Mouse (Mus musculus) CH12.LX (cell line): ENCODE measurements at regions not wholly inside any gene's neighbourhood (a gene's known extent, or its start where the extent isn't known, plus 50 kb on each side); places are given as distances from the start of the nearest gene placed in this dataset.

Experiments used
- DNase-seq: peaks from one replicate; pipeline ENCODE4 v3.0.0-alpha.2; 2013; ENCODE audit errors: extremely low read depth
- H3K27ac ChIP-seq: 2 replicates; pipeline ENCODE4 v1.5.1; 2012; ENCODE audit warnings: low read depth, mild to moderate bottlenecking, control low read depth, moderate library complexity; ENCODE audit not compliant: insufficient read depth
- H3K27me3 ChIP-seq: replicated peaks from 2 replicates; pipeline ENCODE3; 2012; ENCODE audit warnings: inconsistent platforms
- H3K36me3 ChIP-seq, 2 experiments: replicated peaks in 1 of 2; 2 replicates each; pipeline versions ENCODE3 to v1.6.1; 2012; ENCODE audit warnings: inconsistent platforms in 1 of 2, low read length in 1 of 2, mild to moderate bottlenecking in 1 of 2, mixed read lengths in 1 of 2, moderate library complexity in 1 of 2; ENCODE audit not compliant: control insufficient read depth in 1 of 2, insufficient read depth in 1 of 2
- H3K4me1 ChIP-seq, 2 experiments: 2 replicates each; pipeline ENCODE4 v1.6.1; 2012; ENCODE audit warnings: inconsistent platforms in 1 of 2, moderate library complexity in 1 of 2; ENCODE audit not compliant: insufficient read depth in 2 of 2, control insufficient read depth in 1 of 2
- H3K4me2 ChIP-seq: 2 replicates; pipeline ENCODE4 v1.6.1; 2012; ENCODE audit warnings: low read depth, mild to moderate bottlenecking, control low read depth; ENCODE audit not compliant: poor library complexity, insufficient read depth, severe bottlenecking
- H3K4me3 ChIP-seq, 3 experiments: fragments of 150-350 bp in 1 of 3; sonication (generic) in 1 of 3; replicated peaks in 1 of 3; 2 replicates each; pipeline versions ENCODE3 to v1.5.1; 2011 to 2012; ENCODE audit warnings: low read depth in 2 of 3, low read length in 2 of 3, mild to moderate bottlenecking in 2 of 3, moderate library complexity in 2 of 3, control low read depth in 1 of 3, improper control_type of control experiment in 1 of 3, inconsistent platforms in 1 of 3, mixed read lengths in 1 of 3; ENCODE audit not compliant: poor library complexity in 1 of 3
- H3K79me2 ChIP-seq: replicated peaks from 2 replicates; pipeline ENCODE4 v1.6.1; 2012; ENCODE audit warnings: mild to moderate bottlenecking, moderate library complexity; ENCODE audit not compliant: control insufficient read depth, poor library complexity, insufficient read depth, severe bottlenecking; ENCODE audit errors: extremely low read depth
- H3K9ac ChIP-seq: 2 replicates; pipeline ENCODE4 v1.6.1; 2012; ENCODE audit warnings: low read depth, mild to moderate bottlenecking, control low read depth, moderate library complexity; ENCODE audit not compliant: insufficient read depth
- H3K9me3 ChIP-seq: replicated peaks from 2 replicates; pipeline ENCODE3; 2012; ENCODE audit warnings: low read length, inconsistent platforms, mixed read lengths
- CHD1 ChIP-seq: IDR thresholded peaks from 2 replicates; pipeline ENCODE4 v1.6.1; 2012; ENCODE audit warnings: low read depth, low read length, improper control_type of control experiment, inconsistent platforms
- E2F4 ChIP-seq: IDR thresholded peaks from 2 replicates; pipeline ENCODE4 v1.6.1; 2011; ENCODE audit warnings: low read depth, low read length, improper control_type of control experiment; ENCODE audit not compliant: insufficient replicate concordance
- GABPA ChIP-seq: IDR thresholded peaks from 2 replicates; pipeline ENCODE4 v1.6.1; 2012; ENCODE audit warnings: low read depth, low read length, improper control_type of control experiment, inconsistent platforms; ENCODE audit not compliant: insufficient replicate concordance
- JUN ChIP-seq: IDR thresholded peaks from 2 replicates; pipeline ENCODE4 v1.6.1; 2011; ENCODE audit warnings: low read depth, mild to moderate bottlenecking, low read length, improper control_type of control experiment, moderate library complexity; ENCODE audit not compliant: insufficient read depth
- JUND ChIP-seq: conservative IDR thresholded peaks from 2 replicates; pipeline ENCODE4 v1.6.1; 2011; ENCODE audit warnings: low read depth, low read length, improper control_type of control experiment
- MAFK ChIP-seq: IDR thresholded peaks from 2 replicates; pipeline ENCODE4 v1.6.1; 2011; ENCODE audit warnings: low read length, improper control_type of control experiment; ENCODE audit not compliant: insufficient replicate concordance
- MAZ ChIP-seq: IDR thresholded peaks from 2 replicates; pipeline ENCODE4 v1.6.1; 2012; ENCODE audit warnings: low read depth, mild to moderate bottlenecking, inconsistent platforms, low read length, improper control_type of control experiment, moderate library complexity
- MEF2A ChIP-seq: IDR thresholded peaks from 2 replicates; pipeline ENCODE4 v1.6.1; 2014; ENCODE audit warnings: low read depth, mild to moderate bottlenecking, inconsistent platforms, low read length, improper control_type of control experiment, borderline replicate concordance
- MXI1 ChIP-seq: IDR thresholded peaks from 2 replicates; pipeline ENCODE4 v1.6.1; 2011; ENCODE audit warnings: mild to moderate bottlenecking, low read depth, low read length, improper control_type of control experiment
- POLR2AphosphoS2 ChIP-seq: IDR thresholded peaks from 2 replicates; pipeline ENCODE4 v1.6.1; 2011; ENCODE audit warnings: low read depth, low read length, improper control_type of control experiment
- RAD21 ChIP-seq: IDR thresholded peaks from 2 replicates; pipeline ENCODE4 v1.6.1; 2011; ENCODE audit warnings: low read depth, mild to moderate bottlenecking, low read length, improper control_type of control experiment, moderate library complexity
- SIN3A ChIP-seq: IDR thresholded peaks from 2 replicates; pipeline ENCODE4 v1.6.1; 2012; ENCODE audit warnings: low read length, improper control_type of control experiment, inconsistent platforms
- TBP ChIP-seq: conservative IDR thresholded peaks from 2 replicates; pipeline ENCODE4 v1.6.1; 2011; ENCODE audit warnings: low read depth, low read length, improper control_type of control experiment
- ZKSCAN1 ChIP-seq: IDR thresholded peaks from 2 replicates; pipeline ENCODE4 v1.6.1; 2012; ENCODE audit warnings: low read depth, inconsistent platforms, low read length, improper control_type of control experiment, borderline replicate concordance
- ZMIZ1 ChIP-seq: IDR thresholded peaks from 2 replicates; pipeline ENCODE4 v1.6.1; 2012; ENCODE audit warnings: low read depth, mild to moderate bottlenecking, inconsistent platforms, low read length, improper control_type of control experiment
- ZNF384 ChIP-seq: IDR thresholded peaks from 2 replicates; pipeline ENCODE4 v1.6.1; 2012; ENCODE audit warnings: low read depth, low read length, improper control_type of control experiment, inconsistent platforms
- dilution Hi-C: fragments of 300-500 bp; cut with MboI; formaldehyde crosslinking; loops from 2 replicates; pipeline ENCODE4 v1.14.3; 2020; ENCODE audit warnings: low sequenced_read_pairs; ENCODE audit not compliant: extremely low pct_unique_long_range_greater_than_20kb, extremely low pct_ligation_motif_present
- in situ Hi-C: fragments of 300-500 bp; cut with MboI; formaldehyde crosslinking; loops from 3 replicates; pipeline ENCODE4 v1.14.3; 2019; ENCODE audit warnings: low sequenced_read_pairs, low pct_ligation_motif_present, low pct_unique_long_range_greater_than_20kb, mixed read lengths

GRCm38 (mm10) chr3:78825505-78825904, 460.8 kb downstream of the Rapgef2 start:
- no peak overlapping the region for H3K4me2 ChIP-seq
- TF ChIP-seq MXI1 = no peak
- TF ChIP-seq POLR2AphosphoS2 = no peak
- no peak for TF ChIP-seq GABPA
- TF ChIP-seq ZNF384 = no peak
- TF ChIP-seq ZMIZ1 = no peak
- TF ChIP-seq TBP = no peak
- no peak for TF ChIP-seq E2F4
- TF ChIP-seq MAFK = no peak
- TF ChIP-seq SIN3A = no peak
- H3K4me3 ChIP-seq = no peak overlapping the region
- DNase-seq = no peak
- H3K79me2 ChIP-seq = no peaks in the 10 kb centered on the region
- no peak overlapping the region for H3K9ac ChIP-seq
- in situ Hi-C loops (no loop called here), dilution Hi-C loops (no loop called here)
- no peak overlapping the region for H3K27ac ChIP-seq
- H3K4me1 ChIP-seq = no peaks in the 10 kb centered on the region
- no peaks in the 10 kb centered on the region for H3K36me3 ChIP-seq
- H3K9me3 ChIP-seq = no peaks in the 10 kb centered on the region
- no peaks in the 10 kb centered on the region for H3K27me3 ChIP-seq

- dilution Hi-C loops (no loop called here), in situ Hi-C loops (no loop called here)
- H3K4me3 ChIP-seq = no peak overlapping the region
- no peak overlapping the region for H3K27ac ChIP-seq
- H3K9ac ChIP-seq = no peak overlapping the region
- no peaks in the 10 kb centered on the region for H3K27me3 ChIP-seq
- no peaks in the 10 kb centered on the region for H3K79me2 ChIP-seq
- no peaks in the 10 kb centered on the region for H3K4me1 ChIP-seq
- no peak overlapping the region for H3K4me2 ChIP-seq
- no peaks in the 10 kb centered on the region for H3K9me3 ChIP-seq
- DNase-seq = no peak
- no peak for TF ChIP-seq JUN
- no peak for TF ChIP-seq POLR2AphosphoS2
- TF ChIP-seq RAD21 = no peak
- TF ChIP-seq ZNF384 = no peak
- TF ChIP-seq TBP = no peak
- no peak for TF ChIP-seq JUND
- TF ChIP-seq MXI1 = no peak
- TF ChIP-seq MEF2A = no peak
- TF ChIP-seq MAZ = no peak
- no peak for TF ChIP-seq CHD1
- no peak for TF ChIP-seq ZKSCAN1
- H3K36me3 ChIP-seq = no peaks in the 10 kb centered on the region
Measured at GRCm38 (mm10) chr3:78812425-78812824, 473.9 kb downstream of the Rapgef2 start.
